Mouse (Mus musculus) hindbrain, embryonic 10.5 days (tissue): Measurements from ENCODE around the gene Mcl1. TPM values are rescaled to one million over a fixed set of nuclear protein-coding genes. Genes with fewer than 3 reads are reported as not detected.
A peak's percentile ranks its signal among the peaks of the same experiment; 100 is the strongest.
"Not testable (repeated sequence)": the region's sequence is repeated elsewhere in the genome, so short reads cannot be mapped to it uniquely, and the experiment has no call there.

Source experiments
- DNase-seq: peaks from one replicate; pipeline ENCODE4 v3.0.0-alpha.2; 2017; ENCODE audit warnings: low spot score
- H3K27ac ChIP-seq: fragments of 300-500 bp; sonication (generic); 2 replicates; pipeline ENCODE4 v1.5.1; 2016; ENCODE audit warnings: mild to moderate bottlenecking, moderate library complexity
- H3K27me3 ChIP-seq: fragments of 300-500 bp; sonication (generic); 2 replicates; pipeline ENCODE4 v1.6.1; 2016; ENCODE audit warnings: mild to moderate bottlenecking; ENCODE audit not compliant: poor library complexity, insufficient read depth, severe bottlenecking
- H3K36me3 ChIP-seq: fragments of 300-500 bp; sonication (generic); 2 replicates; pipeline ENCODE4 v1.6.1; 2016; ENCODE audit warnings: mild to moderate bottlenecking, moderate library complexity
- H3K4me1 ChIP-seq: fragments of 300-500 bp; sonication (generic); replicated peaks from 2 replicates; pipeline ENCODE4 v1.6.1; 2016; ENCODE audit warnings: mild to moderate bottlenecking
- H3K4me3 ChIP-seq: fragments of 300-500 bp; sonication (generic); 2 replicates; pipeline ENCODE4 v1.5.1; 2016; ENCODE audit warnings: mild to moderate bottlenecking, moderate library complexity
- H3K9me3 ChIP-seq: fragments of 300-500 bp; sonication (generic); 2 replicates; pipeline ENCODE4 v1.6.1; 2016; ENCODE audit warnings: mild to moderate bottlenecking, moderate library complexity
- WGBS: fragments of 180-500 bp; shearing (Covaris S2); methylation state at CpG from one replicate; pipeline ENCODE4 v1.1.7; 2016; 5-methylcytosine and 5-hydroxymethylcytosine counted together
- polyA plus RNA-seq: library from polyadenylated mRNA; unstranded; fragments of >200 nt; fragmentation: Nextera tagmentation; extraction: Ambion mirVana; gene quantifications from 2 replicates; pipeline ENCODE4 v1.2.1, GENCODE M21; 2016

Gene Mcl1
- polyA plus RNA-seq, 1 experiment from 2014 or later: 53.4 TPM

GRCm38 (mm10) chr3:95663969-95664608 is 5.5 kb downstream of the Mcl1 start:
- 93% methylated on average over 3 of the region's 3 CpGs for WGBS
- DNase-seq: no peak
- peaks cover 80% of the 10 kb centered on the region for H3K36me3 ChIP-seq

DNA sequence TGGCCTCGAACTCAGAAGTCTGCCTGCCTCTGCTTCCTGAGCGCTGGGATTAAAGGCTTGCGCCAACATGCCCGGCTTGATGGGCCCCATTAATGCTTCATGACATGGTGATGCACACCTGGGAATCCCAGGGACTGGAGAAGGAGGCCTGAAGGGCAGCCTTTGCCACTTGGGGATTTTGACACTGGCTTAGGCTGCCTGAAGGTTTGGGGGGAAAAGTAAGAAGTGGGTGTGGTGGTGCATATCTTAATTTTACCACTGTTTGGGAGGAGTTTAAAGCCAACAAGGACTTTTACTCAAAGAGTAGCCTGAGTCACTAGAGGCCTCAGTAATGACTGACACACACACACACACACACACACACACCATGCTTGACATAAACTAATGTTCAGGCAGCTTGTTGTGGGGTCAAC is 6.4 kb downstream of the Mcl1 start:
- WGBS: 91% methylated on average over 4 of the region's 4 CpGs
- no peak for DNase-seq
- H3K4me1 ChIP-seq: peaks cover 72% of the 10 kb centered on the region
- H3K27me3 ChIP-seq: no peaks in the 10 kb centered on the region
- H3K36me3 ChIP-seq: peaks cover 88% of the 10 kb centered on the region
- H3K4me3 ChIP-seq: no peak overlapping the region
- H3K27ac ChIP-seq: no peak overlapping the region
- no peaks in the 10 kb centered on the region for H3K9me3 ChIP-seq

More at GRCm38 (mm10) chr3:95663969-95664608, 5.5 kb downstream of the Mcl1 start:
- H3K27me3 ChIP-seq: no peaks in the 10 kb centered on the region
- H3K4me1 ChIP-seq: peaks cover 72% of the 10 kb centered on the region
- H3K27ac ChIP-seq: no peak overlapping the region
- H3K4me3 ChIP-seq: no peak overlapping the region
- H3K9me3 ChIP-seq: no peaks in the 10 kb centered on the region

- Histone ChIP-seq H3K27ac (no peak overlapping the region), H3K4me1 (peaks cover 61% of the 10 kb centered on the region)
Measured at GRCm38 (mm10) chr3:95666124-95666844, 7.7 kb downstream of the Mcl1 start.

GRCm38 (mm10) chr3:95667521-95667920 is 8.9 kb downstream of the Mcl1 start:
- DNase-seq: no peak
- H3K27ac ChIP-seq: peak overlapping the region; percentile 75
- H3K27me3 ChIP-seq: no peaks in the 10 kb centered on the region
- H3K9me3 ChIP-seq: no peaks in the 10 kb centered on the region
- H3K36me3 ChIP-seq: peaks cover 84% of the 10 kb centered on the region
- 76% methylated on average over 4 of the region's 4 CpGs for WGBS
- no peak overlapping the region for H3K4me3 ChIP-seq
- peaks cover 55% of the 10 kb centered on the region for H3K4me1 ChIP-seq

More at GRCm38 (mm10) chr3:95666124-95666844, 7.7 kb downstream of the Mcl1 start:
- H3K27me3 ChIP-seq: no peaks in the 10 kb centered on the region
- H3K36me3 ChIP-seq: peaks cover 85% of the 10 kb centered on the region
- 58% methylated on average over 6 of the region's 6 CpGs for WGBS
- DNase-seq: no peak
- H3K4me3 ChIP-seq: no peak overlapping the region
- H3K9me3 ChIP-seq: no peaks in the 10 kb centered on the region

GRCm38 (mm10) chr3:95668026-95668425 is 9.4 kb downstream of the Mcl1 start:
- H3K9me3 ChIP-seq: no peaks in the 10 kb centered on the region
- H3K4me3 ChIP-seq: no peak overlapping the region
- peak overlapping the region; percentile 75 for H3K27ac ChIP-seq
- peaks cover 84% of the 10 kb centered on the region for H3K36me3 ChIP-seq
- no peaks in the 10 kb centered on the region for H3K27me3 ChIP-seq
- DNase-seq: no peak
- H3K4me1 ChIP-seq: peaks cover 55% of the 10 kb centered on the region
- WGBS: 49% methylated on average over 7 of the region's 7 CpGs

DNA sequence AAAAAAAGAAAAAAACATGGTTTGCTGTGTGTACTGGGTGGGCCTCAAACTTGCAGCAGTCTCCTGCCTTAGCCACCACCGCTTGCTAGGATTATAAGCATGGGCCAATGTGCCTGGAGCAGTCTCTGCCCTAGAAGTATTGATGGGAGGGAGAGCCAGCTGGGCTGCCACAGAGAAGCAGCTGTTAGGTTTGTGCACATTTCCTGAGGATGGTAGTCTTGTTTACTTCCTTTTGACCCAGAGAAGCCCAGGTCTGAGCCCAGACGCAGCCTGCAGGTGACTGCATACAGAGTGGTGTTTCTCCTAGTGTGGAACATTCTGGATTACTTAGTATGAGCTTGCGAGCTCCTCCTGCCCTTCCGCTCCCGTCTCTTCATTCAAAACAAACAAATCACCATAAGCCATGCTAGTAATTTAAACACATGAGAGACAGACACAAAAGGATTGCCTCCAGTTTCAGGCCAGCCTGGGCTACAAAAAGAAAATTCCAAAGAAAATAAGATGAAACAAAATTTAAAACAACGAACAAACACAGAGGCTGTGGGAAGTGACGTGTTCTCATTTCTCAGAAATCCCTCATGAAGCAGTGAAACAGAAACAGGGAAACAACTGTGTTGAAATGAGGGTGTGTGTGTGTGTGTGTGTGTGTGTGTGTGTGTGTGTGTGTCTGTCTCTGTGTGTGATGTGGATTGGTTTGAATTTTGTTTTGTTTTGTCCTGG is 10.2 kb downstream of the Mcl1 start:
- Histone ChIP-seq H3K4me3 (no peak overlapping the region), H3K27me3 (no peaks in the 10 kb centered on the region), H3K27ac (peak overlapping the region; percentile 75; the same call in 1 of the 2 replicates), H3K4me1 (peaks cover 57% of the 10 kb centered on the region), H3K36me3 (peaks cover 84% of the 10 kb centered on the region), H3K9me3 (no peaks in the 10 kb centered on the region)
- DNase-seq: no peak
- WGBS: 86% methylated on average over 7 of the region's 7 CpGs

GRCm38 (mm10) chr3:95669309-95669665 is 10.7 kb downstream of the Mcl1 start:
- H3K4me1 ChIP-seq: peaks cover 61% of the 10 kb centered on the region
- no peak overlapping the region for H3K4me3 ChIP-seq
- DNase-seq: no peak
- WGBS: 93% methylated on average over 3 of the region's 3 CpGs
- H3K27ac ChIP-seq: no peak overlapping the region
- peaks cover 84% of the 10 kb centered on the region for H3K36me3 ChIP-seq
- H3K27me3 ChIP-seq: no peaks in the 10 kb centered on the region
- no peaks in the 10 kb centered on the region for H3K9me3 ChIP-seq

GRCm38 (mm10) chr3:95670419-95670818 is 11.8 kb downstream of the Mcl1 start:
- peaks cover 66% of the 10 kb centered on the region for H3K4me1 ChIP-seq
- peaks cover 74% of the 10 kb centered on the region for H3K36me3 ChIP-seq
- H3K27ac ChIP-seq, DNase-seq, H3K4me3 ChIP-seq, H3K27me3 ChIP-seq, H3K9me3 ChIP-seq: not testable (repeated sequence)
- WGBS: 96% methylated on average over 3 of the region's 3 CpGs

DNA sequence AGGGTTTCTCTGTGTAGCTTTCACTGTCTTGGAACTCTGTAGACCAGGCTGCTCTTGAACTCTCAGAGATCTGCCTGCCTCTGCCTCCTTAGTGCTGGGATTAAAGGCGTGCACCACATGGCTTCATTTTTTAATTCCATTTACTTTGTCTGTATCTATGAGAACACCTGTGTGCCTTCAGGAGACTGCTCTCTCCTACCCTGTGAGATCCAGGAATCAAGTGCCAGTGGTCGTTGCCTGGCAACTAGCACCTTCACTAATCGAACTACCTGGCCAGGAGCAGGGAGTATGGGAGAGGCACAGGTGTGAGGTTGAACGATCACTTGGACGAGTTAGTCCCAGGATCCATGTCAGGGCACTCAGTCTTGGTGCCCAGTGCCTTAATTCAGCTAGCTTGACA is 12.6 kb downstream of the Mcl1 start:
- WGBS: 92% methylated on average over 5 of the region's 5 CpGs
- DNase-seq: no peak
- H3K27me3 ChIP-seq: no peaks in the 10 kb centered on the region
- no peaks in the 10 kb centered on the region for H3K9me3 ChIP-seq
- H3K4me1 ChIP-seq: peaks cover 68% of the 10 kb centered on the region
- no peak overlapping the region for H3K4me3 ChIP-seq
- H3K36me3 ChIP-seq: peaks cover 69% of the 10 kb centered on the region
- H3K27ac ChIP-seq: no peak overlapping the region

DNA sequence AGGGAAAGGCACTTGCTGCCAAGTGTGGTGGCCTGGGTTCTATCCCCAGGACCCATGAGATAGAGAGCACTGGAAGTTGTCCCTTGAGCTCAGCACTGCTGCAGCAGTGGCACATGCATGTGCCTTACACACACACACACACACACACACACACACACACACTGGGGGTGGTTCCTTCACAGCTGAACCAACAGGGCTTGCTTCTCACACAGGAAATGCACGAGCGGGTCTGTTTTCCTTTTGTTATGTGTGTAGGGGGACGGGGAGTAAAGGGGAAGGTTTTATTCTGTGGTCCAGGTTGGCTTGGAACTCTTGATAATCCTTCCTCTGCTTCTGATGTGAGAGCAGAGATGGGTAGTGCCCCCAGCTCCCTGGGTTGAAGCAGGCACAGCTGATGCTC is 13.9 kb downstream of the Mcl1 start:
- peaks cover 68% of the 10 kb centered on the region for H3K4me1 ChIP-seq
- no peak for DNase-seq
- no peaks in the 10 kb centered on the region for H3K9me3 ChIP-seq
- WGBS: 58% methylated on average over 3 of the region's 3 CpGs
- H3K27ac ChIP-seq: 0 out of 2 replicates have a peak overlapping the region, but pooled peaks have one; percentile 8
- H3K4me3 ChIP-seq: no peak overlapping the region
- peaks cover 75% of the 10 kb centered on the region for H3K36me3 ChIP-seq
- H3K27me3 ChIP-seq: no peaks in the 10 kb centered on the region

GRCm38 (mm10) chr3:95672861-95673706 is 14.5 kb downstream of the Mcl1 start:
- no peaks in the 10 kb centered on the region for H3K27me3 ChIP-seq
- no peak for DNase-seq
- no peaks in the 10 kb centered on the region for H3K9me3 ChIP-seq
- WGBS: 52% methylated on average over 10 of the region's 10 CpGs
- H3K36me3 ChIP-seq: peaks cover 73% of the 10 kb centered on the region
- H3K27ac ChIP-seq: peak overlapping the region; percentile 79
- H3K4me3 ChIP-seq: no peak overlapping the region
- H3K4me1 ChIP-seq: peaks cover 66% of the 10 kb centered on the region

DNA sequence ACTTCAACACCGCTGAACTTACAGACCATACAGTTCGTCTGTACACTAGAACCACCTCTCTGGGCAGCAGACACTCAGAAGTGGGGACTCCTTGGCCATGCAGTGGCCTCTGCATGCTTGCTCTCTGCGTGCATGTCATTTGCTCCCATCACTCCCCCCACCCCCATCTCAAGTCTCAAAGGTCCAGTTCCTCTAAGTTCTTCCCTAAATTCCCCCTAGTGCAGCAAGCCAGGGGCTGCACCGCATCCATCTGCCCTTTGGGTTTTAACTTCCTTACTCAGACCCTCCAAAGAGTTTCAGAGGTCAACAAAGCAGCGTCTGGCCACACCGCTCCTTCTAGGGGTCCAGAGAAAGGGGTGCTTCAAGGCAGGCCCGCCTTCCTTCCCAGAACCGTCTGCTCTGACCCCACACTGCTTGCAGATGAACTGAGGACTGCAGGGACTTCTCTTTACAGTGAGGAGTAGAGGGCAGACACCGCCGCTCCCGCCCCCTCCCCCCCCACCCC is 15.2 kb downstream of the Mcl1 start:
- Histone ChIP-seq H3K4me1 (peaks cover 59% of the 10 kb centered on the region), H3K9me3 (no peaks in the 10 kb centered on the region), H3K4me3 (peak overlapping the region; percentile 11; the same call in 1 of the 2 replicates), H3K27ac (peak overlapping the region; percentile 79), H3K27me3 (no peaks in the 10 kb centered on the region), H3K36me3 (peaks cover 66% of the 10 kb centered on the region)
- WGBS: 24% methylated on average over 11 of the region's 11 CpGs
- no peak for DNase-seq
